Mouse (Mus musculus) kidney, postnatal 0 days (tissue): ENCODE results near the gene Zhx3. TPM values are rescaled to one million over a fixed set of nuclear protein-coding genes. Genes with fewer than 3 reads are reported as not detected.

Source experiments
- ATAC-seq: fragments of 200-750 bp; cut with Nextera tagmentation; replicated peaks from 2 replicates; pipeline ENCODE4 v1.8.0; 2017; ENCODE audit warnings: low read depth, moderate number of reproducible peaks, moderate TSS enrichment, moderate library complexity; ENCODE audit not compliant: low FRiP score
- DNase-seq: peaks from one replicate; pipeline ENCODE4 v3.0.0-alpha.2; 2016; ENCODE audit warnings: low spot score
- H3K27ac ChIP-seq: fragments of 300-500 bp; sonication (generic); 2 replicates; pipeline ENCODE4 v1.5.1; 2014; ENCODE audit warnings: mild to moderate bottlenecking
- H3K27me3 ChIP-seq: fragments of 300-500 bp; sonication (generic); 2 replicates; pipeline ENCODE4 v1.6.1; 2014; ENCODE audit warnings: low read length, mixed read lengths; ENCODE audit not compliant: insufficient read depth
- H3K36me3 ChIP-seq: fragments of 300-500 bp; sonication (generic); 2 replicates; pipeline ENCODE4 v1.6.1; 2014; ENCODE audit warnings: low read length, mixed read lengths; ENCODE audit not compliant: insufficient read depth
- H3K4me1 ChIP-seq: fragments of 300-500 bp; sonication (generic); replicated peaks from 2 replicates; pipeline ENCODE4 v1.6.1; 2014; ENCODE audit warnings: antibody characterized with exemption, low read length, mixed read lengths; ENCODE audit not compliant: insufficient read depth
- H3K4me2 ChIP-seq: fragments of 300-500 bp; sonication (generic); 2 replicates; pipeline ENCODE4 v1.6.1; 2014; ENCODE audit warnings: mild to moderate bottlenecking, low read length, moderate library complexity, mixed read lengths
- H3K4me3 ChIP-seq: fragments of 300-500 bp; sonication (generic); replicated peaks from 2 replicates; pipeline ENCODE4 v1.5.1; 2014; ENCODE audit warnings: low read depth, low read length
- H3K9ac ChIP-seq: fragments of 300-500 bp; sonication (generic); 2 replicates; pipeline ENCODE4 v1.6.1; 2014; ENCODE audit warnings: low read depth, low read length
- H3K9me3 ChIP-seq: fragments of 300-500 bp; sonication (generic); replicated peaks from 2 replicates; pipeline ENCODE4 v1.6.1; 2016; ENCODE audit warnings: low read length, inconsistent platforms, mixed read lengths
- CTCF ChIP-seq: IDR thresholded peaks from 2 replicates; pipeline ENCODE4 v1.5.1; 2016; ENCODE audit warnings: antibody characterized with exemption, low read depth, mild to moderate bottlenecking, moderate library complexity
- WGBS: fragments of 180-500 bp; shearing (Covaris S2); extraction: QIAGEN DNeasy Blood & Tissue Kit; methylation state at CpG from one replicate; pipeline ENCODE4 v1.1.7; 2014; 5-methylcytosine and 5-hydroxymethylcytosine counted together
- polyA plus RNA-seq: library from polyadenylated mRNA; unstranded; fragments of >200 nt; fragmentation: Nextera tagmentation; extraction: Ambion mirVana; gene quantifications from 2 replicates; pipeline ENCODE4 v1.2.1, GENCODE M21; 2015

The Zhx3 gene
- polyA plus RNA-seq, 1 experiment from 2014 or later, result 12.6 TPM

- DNase-seq, result no peak
- no peak for TF ChIP-seq CTCF
- no peak overlapping the region for H3K4me3 ChIP-seq
- no peak overlapping the region for H3K9ac ChIP-seq
- peaks cover 37% of the 10 kb centered on the region for H3K36me3 ChIP-seq
- H3K27me3 ChIP-seq, result no peaks in the 10 kb centered on the region
- H3K27ac ChIP-seq, result no peak overlapping the region
- no peak for ATAC-seq
- no peaks in the 10 kb centered on the region for H3K9me3 ChIP-seq
- no peak overlapping the region for H3K4me2 ChIP-seq
- no peaks in the 10 kb centered on the region for H3K4me1 ChIP-seq
Measured at GRCm38 (mm10) chr2:160702824-160703223, 170.0 kb downstream of the Zhx3 start.

DNA sequence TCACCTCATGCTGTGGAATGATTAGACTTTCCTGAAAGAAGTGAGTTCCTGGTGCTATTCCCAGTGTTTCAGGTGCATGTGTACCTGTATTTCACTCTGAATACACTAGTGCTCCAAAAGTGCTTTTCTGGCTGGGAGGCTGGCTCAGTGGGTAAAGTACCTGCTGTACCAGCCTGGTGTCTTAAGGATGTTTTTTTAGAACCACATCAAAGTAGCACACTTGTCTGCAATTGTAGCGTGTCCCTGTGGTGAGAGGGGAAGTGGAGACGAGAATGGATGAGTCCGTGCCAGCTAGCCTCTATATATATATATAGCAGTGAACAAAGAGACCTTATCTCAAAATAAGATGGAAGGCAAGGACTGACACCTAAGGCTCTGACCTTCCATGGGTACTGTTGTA is 171.2 kb downstream of the Zhx3 start:
- H3K27ac ChIP-seq, result no peak overlapping the region
- no peaks in the 10 kb centered on the region for H3K9me3 ChIP-seq
- no peak overlapping the region for H3K9ac ChIP-seq
- 81% methylated on average over 3 of the region's 3 CpGs for WGBS
- H3K4me3 ChIP-seq, result no peak overlapping the region
- no peak overlapping the region for H3K4me2 ChIP-seq
- no peak for TF ChIP-seq CTCF
- H3K4me1 ChIP-seq, result no peaks in the 10 kb centered on the region
- DNase-seq (no peak), ATAC-seq (no peak)
- H3K36me3 ChIP-seq, result peaks cover 35% of the 10 kb centered on the region
- H3K27me3 ChIP-seq, result no peaks in the 10 kb centered on the region

GRCm38 (mm10) chr2:160700271-160700670 is 172.5 kb downstream of the Zhx3 start:
- H3K27ac ChIP-seq, result no peak overlapping the region
- H3K27me3 ChIP-seq, result no peaks in the 10 kb centered on the region
- WGBS, result 67% methylated on average over 5 of the region's 5 CpGs
- no peaks in the 10 kb centered on the region for H3K9me3 ChIP-seq
- no peak for TF ChIP-seq CTCF
- H3K9ac ChIP-seq, result no peak overlapping the region
- no peak for ATAC-seq
- no peaks in the 10 kb centered on the region for H3K4me1 ChIP-seq
- H3K4me2 ChIP-seq, result no peak overlapping the region
- no peak overlapping the region for H3K4me3 ChIP-seq
- peak; percentile 14 for DNase-seq
- H3K36me3 ChIP-seq, result peaks cover 28% of the 10 kb centered on the region

Other genes with a start within 250 kb of the Zhx3 start
- 56.2 and 58.2 TPM in 2 replicates for gene Top1, start 227.1 kb downstream of the Zhx3 start, polyA plus RNA-seq
- 31.6 and 32.5 TPM in 2 replicates for gene Plcg1, start 141.7 kb downstream of the Zhx3 start, polyA plus RNA-seq
- 4.1 and 4.2 TPM in 2 replicates for gene Lpin3, start 7.7 kb upstream of the Zhx3 start, polyA plus RNA-seq
- 1.5 and 1.7 TPM in 2 replicates for gene Emilin3, start 39.3 kb upstream of the Zhx3 start, polyA plus RNA-seq
- 22.4 and 25.0 TPM in 2 replicates for gene Chd6, start 236.1 kb upstream of the Zhx3 start, polyA plus RNA-seq